Mouse (Mus musculus) heart, embryonic 13.5 days (tissue): ENCODE results near the gene Ptma. TPM values are rescaled to one million over a fixed set of nuclear protein-coding genes. Genes with fewer than 3 reads are reported as not detected.

Experiments
- ATAC-seq: fragments of 200-750 bp; cut with Nextera tagmentation; 2 replicates; pipeline ENCODE4 v1.8.0; 2017; ENCODE audit warnings: moderate TSS enrichment; ENCODE audit not compliant: insufficient number of reproducible peaks, low FRiP score, low TSS enrichment; ENCODE audit errors: extremely low read depth
- H3K27ac ChIP-seq: fragments of 300-500 bp; sonication (generic); replicated peaks from 2 replicates; pipeline ENCODE4 v1.5.1; 2015; ENCODE audit warnings: moderate library complexity, mild to moderate bottlenecking, inconsistent platforms
- H3K27me3 ChIP-seq: fragments of 300-500 bp; sonication (generic); replicated peaks from 2 replicates; pipeline ENCODE4 v1.6.1; 2015; ENCODE audit warnings: mild to moderate bottlenecking, inconsistent platforms
- H3K36me3 ChIP-seq: fragments of 300-500 bp; sonication (generic); 2 replicates; pipeline ENCODE4 v1.6.1; 2015; ENCODE audit warnings: mild to moderate bottlenecking, inconsistent platforms
- H3K4me1 ChIP-seq: fragments of 300-500 bp; sonication (generic); 2 replicates; pipeline ENCODE4 v1.6.1; 2015; ENCODE audit warnings: inconsistent platforms
- H3K4me2 ChIP-seq: fragments of 300-500 bp; sonication (generic); 2 replicates; pipeline ENCODE4 v1.6.1; 2015; ENCODE audit warnings: inconsistent platforms, mild to moderate bottlenecking, moderate library complexity
- H3K4me3 ChIP-seq: fragments of 300-500 bp; sonication (generic); 2 replicates; pipeline ENCODE4 v1.5.1; 2015; ENCODE audit warnings: moderate library complexity, mild to moderate bottlenecking, inconsistent platforms
- H3K9ac ChIP-seq: fragments of 300-500 bp; sonication (generic); 2 replicates; pipeline ENCODE4 v1.6.1; 2015; ENCODE audit warnings: inconsistent platforms, mild to moderate bottlenecking, moderate library complexity
- H3K9me3 ChIP-seq: fragments of 300-500 bp; sonication (generic); 2 replicates; pipeline ENCODE4 v1.6.1; 2016; ENCODE audit warnings: inconsistent platforms
- WGBS: fragments of 180-500 bp; shearing (Covaris S2); methylation state at CpG from one replicate; pipeline ENCODE4 v1.1.7; 2015; ENCODE audit warnings: mixed read lengths; 5-methylcytosine and 5-hydroxymethylcytosine counted together
- polyA plus RNA-seq: library from polyadenylated mRNA; unstranded; fragments of >200 nt; fragmentation: Nextera tagmentation; extraction: Ambion mirVana; gene quantifications from 2 replicates; pipeline ENCODE4 v1.2.1, GENCODE M21; 2015

The Ptma gene
- polyA plus RNA-seq, 1 experiment from 2014 or later = 934 TPM

DNA sequence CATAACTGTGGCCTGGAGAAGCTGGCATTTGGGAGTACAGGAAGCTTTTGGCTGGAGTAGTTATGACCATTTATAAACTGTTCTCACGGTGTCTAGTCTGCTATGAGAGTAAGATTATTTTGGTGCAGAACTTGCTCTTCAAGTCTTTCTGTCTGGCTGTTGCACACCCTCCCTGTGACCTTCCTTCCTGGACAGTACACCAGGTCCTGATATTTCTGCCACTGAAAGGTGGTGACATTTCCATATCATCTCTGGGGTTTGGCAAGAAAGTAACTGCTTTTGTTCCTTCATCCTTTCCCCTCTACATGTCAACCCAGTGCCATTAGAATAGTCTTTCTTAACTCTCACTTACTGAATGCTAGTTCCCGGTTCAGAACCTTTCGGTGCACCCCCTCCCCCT lies 32.7 kb downstream of the Ptma start:
- H3K4me3 ChIP-seq = no peak overlapping the region
- H3K4me1 ChIP-seq = peaks cover 13% of the 10 kb centered on the region
- H3K36me3 ChIP-seq = peaks cover 58% of the 10 kb centered on the region
- H3K4me2 ChIP-seq = no peak overlapping the region
- H3K27me3 ChIP-seq = no peaks in the 10 kb centered on the region
- H3K27ac ChIP-seq = 0 out of 2 replicates have a peak overlapping the region, but pooled peaks have one; percentile 8
- no peaks in the 10 kb centered on the region for H3K9me3 ChIP-seq
- no peak for ATAC-seq
- WGBS = 68% methylated on average over 3 of the region's 3 CpGs
- no peak overlapping the region for H3K9ac ChIP-seq

DNA sequence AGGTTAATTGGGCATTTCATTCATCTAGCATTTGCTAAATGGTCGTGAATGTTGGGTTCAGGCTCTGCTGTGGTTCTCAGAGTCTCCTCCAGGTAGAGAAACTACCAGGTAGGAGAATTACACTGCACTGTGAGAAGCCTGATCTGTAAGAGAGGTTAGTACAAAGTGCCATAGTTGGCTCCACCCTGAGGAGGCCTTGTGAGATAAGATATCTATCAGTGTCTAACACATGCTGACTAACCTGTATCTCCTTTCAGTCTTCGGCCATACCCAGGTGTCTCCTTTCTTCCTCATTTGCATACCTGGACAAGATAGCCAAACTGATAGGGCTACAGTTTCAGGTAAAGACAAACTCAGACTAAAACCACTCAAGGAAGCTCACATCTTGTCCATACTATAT lies 36.1 kb downstream of the Ptma start:
- ATAC-seq = no peak
- WGBS = 72% methylated on average over 2 of the region's 2 CpGs

DNA sequence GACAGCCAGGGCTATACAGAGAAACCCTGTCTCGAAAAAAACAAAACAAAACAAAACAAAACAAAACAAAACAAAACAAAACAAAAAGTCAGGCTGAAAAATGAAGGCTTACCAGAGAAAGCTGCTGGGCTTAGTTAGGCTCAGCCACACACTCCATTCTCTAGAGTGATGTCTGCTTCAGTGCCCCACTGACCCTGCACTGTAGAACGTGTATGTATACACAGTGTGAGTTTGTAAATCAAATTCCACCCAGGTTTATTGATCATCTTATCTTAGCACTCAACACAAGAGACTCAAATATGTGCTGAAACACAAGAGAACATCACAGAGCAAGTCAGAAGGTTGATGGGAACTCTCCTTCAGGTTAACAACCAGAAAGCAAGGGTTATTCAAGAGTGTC lies 41.9 kb downstream of the Ptma start:
- Histone ChIP-seq H3K9me3 (no peaks in the 10 kb centered on the region), H3K9ac (no peak overlapping the region), H3K27ac (no peak overlapping the region), H3K4me3 (no peak overlapping the region), H3K4me1 (0 out of 2 replicates have a peak, but pooled peaks cover 5% of the 10 kb centered on the region), H3K27me3 (no peaks in the 10 kb centered on the region), H3K4me2 (no peak overlapping the region), H3K36me3 (peaks cover 12% of the 10 kb centered on the region)
- no peak for ATAC-seq
- 86% methylated on average over 2 of the region's 2 CpGs for WGBS

More for the DNA sequence above, 36.1 kb downstream of the Ptma start:
- Histone ChIP-seq H3K9ac (no peak overlapping the region), H3K36me3 (peaks cover 41% of the 10 kb centered on the region), H3K4me2 (no peak overlapping the region), H3K9me3 (no peaks in the 10 kb centered on the region), H3K27me3 (no peaks in the 10 kb centered on the region), H3K27ac (no peak overlapping the region), H3K4me3 (no peak overlapping the region), H3K4me1 (peaks cover 13% of the 10 kb centered on the region)

DNA sequence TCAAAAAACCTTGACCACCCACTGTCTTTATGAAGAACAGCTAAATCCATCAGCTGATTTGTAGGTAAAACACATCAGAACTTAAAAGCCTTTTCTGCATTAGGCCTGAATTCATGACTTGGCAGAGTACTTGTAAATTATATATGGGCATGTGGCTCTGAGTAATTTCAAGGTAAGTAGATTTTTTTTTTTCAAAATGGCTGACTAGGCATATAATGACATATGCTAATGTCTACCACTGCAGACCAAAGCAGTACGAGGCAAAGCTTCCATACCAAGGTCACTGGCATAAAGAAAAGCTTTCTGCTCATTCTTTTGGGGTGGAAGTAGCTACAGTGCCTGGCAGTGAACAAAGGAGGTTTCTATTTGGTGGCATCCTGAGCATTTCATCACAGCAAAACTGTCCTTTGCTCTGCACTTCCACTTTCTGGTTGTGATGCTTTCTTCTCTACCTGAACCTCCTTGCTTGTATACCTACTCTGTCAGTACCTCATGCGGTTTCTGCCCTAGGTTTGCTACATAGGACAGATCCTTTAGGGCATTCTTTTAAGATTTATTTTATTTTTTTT lies 42.9 kb downstream of the Ptma start:
- no peaks in the 10 kb centered on the region for H3K9me3 ChIP-seq
- ATAC-seq = no peak
- H3K4me1 ChIP-seq = 0 out of 2 replicates have a peak, but pooled peaks cover 5% of the 10 kb centered on the region
- H3K4me2 ChIP-seq = no peak overlapping the region
- H3K4me3 ChIP-seq = no peak overlapping the region
- H3K9ac ChIP-seq = no peak overlapping the region
- 86% methylated on average over 2 of the region's 2 CpGs for WGBS
- peaks cover 6% of the 10 kb centered on the region for H3K36me3 ChIP-seq
- H3K27ac ChIP-seq = no peak overlapping the region
- H3K27me3 ChIP-seq = no peaks in the 10 kb centered on the region

DNA sequence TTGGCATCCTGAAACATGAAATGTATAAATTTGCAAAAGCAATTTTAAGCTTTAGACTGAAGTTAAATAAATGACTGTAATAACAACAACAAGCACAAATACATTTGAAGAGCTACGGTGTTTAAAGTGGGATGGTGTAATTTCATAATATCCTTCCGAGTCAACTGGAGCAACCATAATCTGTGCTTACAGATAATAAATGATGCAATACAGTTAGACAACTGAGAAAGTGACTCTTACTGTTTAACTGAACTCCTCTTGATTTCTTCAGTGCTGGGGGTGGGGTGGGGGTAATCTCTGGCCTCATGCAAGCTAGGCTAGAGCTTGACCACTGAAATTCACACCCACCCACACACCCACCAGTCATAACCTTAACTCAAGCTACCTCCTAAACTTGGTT lies 44.9 kb downstream of the Ptma start:
- ATAC-seq = no peak
- H3K9ac ChIP-seq = no peak overlapping the region
- 0 out of 2 replicates have a peak, but pooled peaks cover 5% of the 10 kb centered on the region for H3K4me1 ChIP-seq
- peaks cover 5% of the 10 kb centered on the region for H3K36me3 ChIP-seq
- no peak overlapping the region for H3K4me3 ChIP-seq
- WGBS = 80% methylated on average over 2 of the region's 2 CpGs
- no peak overlapping the region for H3K4me2 ChIP-seq
- no peak overlapping the region for H3K27ac ChIP-seq
- no peaks in the 10 kb centered on the region for H3K9me3 ChIP-seq
- no peaks in the 10 kb centered on the region for H3K27me3 ChIP-seq

DNA sequence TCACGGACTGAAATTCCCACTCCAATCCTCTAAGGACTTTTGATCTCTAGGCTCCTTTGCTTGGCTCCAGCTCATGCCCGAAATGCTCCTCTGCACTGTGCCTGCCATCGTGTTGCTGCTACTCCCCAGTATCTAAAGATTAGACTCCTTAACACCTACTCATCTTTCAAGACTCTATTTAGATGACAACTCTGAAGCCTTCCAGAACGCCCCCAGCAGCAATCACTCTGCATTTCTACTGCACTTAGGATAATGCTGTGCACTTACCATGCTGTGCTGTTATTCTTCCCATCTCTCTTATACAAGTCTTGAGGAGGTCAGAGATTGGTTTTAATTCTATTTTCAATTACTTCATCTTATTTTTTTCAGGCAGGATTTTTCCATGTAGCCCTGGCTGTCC lies 45.4 kb downstream of the Ptma start:
- H3K27ac ChIP-seq = no peak overlapping the region
- no peak for ATAC-seq
- H3K4me3 ChIP-seq = no peak overlapping the region
- H3K9me3 ChIP-seq = no peaks in the 10 kb centered on the region
- no peaks in the 10 kb centered on the region for H3K27me3 ChIP-seq
- 24% methylated on average over 4 of the region's 4 CpGs for WGBS
- H3K9ac ChIP-seq = no peak overlapping the region
- H3K4me2 ChIP-seq = no peak overlapping the region
- H3K36me3 ChIP-seq = peaks cover 5% of the 10 kb centered on the region
- 0 out of 2 replicates have a peak, but pooled peaks cover 5% of the 10 kb centered on the region for H3K4me1 ChIP-seq

Other genes starting within 250 kb of the Ptma start
- gene B3gnt7, start 223.9 kb upstream of the Ptma start, polyA plus RNA-seq = 3.2 and 4.5 TPM in 2 replicates
- gene Ncl, start 167.3 kb upstream of the Ptma start, polyA plus RNA-seq = 247 TPM in 2 replicates
- not detected in 2 replicates for gene Nmur1, start 100.5 kb upstream of the Ptma start, polyA plus RNA-seq
- gene Tex44, start 100.4 kb upstream of the Ptma start, polyA plus RNA-seq = not detected in 2 replicates
- gene Pde6d, start 55.9 kb downstream of the Ptma start, polyA plus RNA-seq = 60.4 and 66.9 TPM in 2 replicates
- 26.9 and 28.2 TPM in 2 replicates for gene Cops7b, start 56.2 kb downstream of the Ptma start, polyA plus RNA-seq
- 0.57 and 1.3 TPM in 2 replicates for gene Nppc, start 143.8 kb downstream of the Ptma start, polyA plus RNA-seq
- 15.0 and 16.4 TPM in 2 replicates for gene Dis3l2, start 177.1 kb downstream of the Ptma start, polyA plus RNA-seq